Mouse (Mus musculus) embryonic facial prominence, embryonic 11.5 days (tissue): ENCODE data around the gene Esp8. TPM values are rescaled to one million over a fixed set of nuclear protein-coding genes. Genes with fewer than 3 reads are reported as not detected.
"Not testable (repeated sequence)": the region's sequence is repeated elsewhere in the genome, so short reads cannot be mapped to it uniquely, and the experiment has no call there.

Experiments
- ATAC-seq: fragments of 200-750 bp; cut with Nextera tagmentation; replicated peaks from 2 replicates; pipeline ENCODE4 v1.8.0; 2017; ENCODE audit warnings: low read depth; ENCODE audit not compliant: insufficient number of reproducible peaks, low FRiP score, low TSS enrichment
- DNase-seq: peaks from one replicate; pipeline ENCODE4 v3.0.0-alpha.2; 2015; ENCODE audit warnings: low spot score
- H3K27ac ChIP-seq: fragments of 300-500 bp; sonication (generic); replicated peaks from 2 replicates; pipeline ENCODE4 v1.5.1; 2014; ENCODE audit warnings: mild to moderate bottlenecking, low read depth, low read length, control low read depth
- H3K27me3 ChIP-seq: fragments of 300-500 bp; sonication (generic); 2 replicates; pipeline ENCODE4 v1.6.1; 2014; ENCODE audit warnings: mild to moderate bottlenecking, low read length, moderate library complexity, mixed read lengths; ENCODE audit not compliant: control insufficient read depth, insufficient read depth
- H3K36me3 ChIP-seq: fragments of 300-500 bp; sonication (generic); replicated peaks from 2 replicates; pipeline ENCODE4 v1.6.1; 2014; ENCODE audit warnings: low read depth, mild to moderate bottlenecking, low read length, moderate library complexity, mixed read lengths; ENCODE audit not compliant: control insufficient read depth, insufficient read depth
- H3K4me1 ChIP-seq: fragments of 300-500 bp; sonication (generic); 2 replicates; pipeline ENCODE4 v1.6.1; 2014; ENCODE audit warnings: low read length, mixed read lengths; ENCODE audit not compliant: control insufficient read depth, insufficient read depth
- H3K4me2 ChIP-seq: fragments of 300-500 bp; sonication (generic); 2 replicates; pipeline ENCODE4 v1.6.1; 2014; ENCODE audit warnings: low read depth, mild to moderate bottlenecking, control low read depth, low read length, moderate library complexity
- H3K4me3 ChIP-seq: fragments of 300-500 bp; sonication (generic); 2 replicates; pipeline ENCODE4 v1.5.1; 2014; ENCODE audit warnings: low read depth, low read length, control low read depth
- H3K9ac ChIP-seq: fragments of 300-500 bp; sonication (generic); replicated peaks from 2 replicates; pipeline ENCODE4 v1.6.1; 2014; ENCODE audit warnings: mild to moderate bottlenecking, control low read depth, low read length
- H3K9me3 ChIP-seq: fragments of 300-500 bp; sonication (generic); replicated peaks from 2 replicates; pipeline ENCODE4 v1.6.1; 2016; ENCODE audit warnings: mild to moderate bottlenecking, low read length, inconsistent platforms, mixed read lengths; ENCODE audit not compliant: control insufficient read depth
- WGBS: fragments of 180-500 bp; shearing (Covaris S2); extraction: QIAGEN DNeasy Blood & Tissue Kit; methylation state at CpG from one replicate; pipeline ENCODE4 v1.1.7; 2014; 5-methylcytosine and 5-hydroxymethylcytosine counted together
- polyA plus RNA-seq: library from polyadenylated mRNA; unstranded; fragments of >200 nt; fragmentation: Nextera tagmentation; extraction: Ambion mirVana; gene quantifications from 2 replicates; pipeline ENCODE4 v1.2.1, GENCODE M21; 2014

The Esp8 gene
- polyA plus RNA-seq = not detected in 2 replicates

GRCm38 (mm10) chr17:40519818-40520217 is at the start of gene Esp8:
Gene Esp8 (plus strand): TSS chr17:40520022.
- no peaks in the 10 kb centered on the region for H3K9me3 ChIP-seq
- no peaks in the 10 kb centered on the region for H3K27me3 ChIP-seq
- no peak within 1 kb of the TSS for H3K4me3 ChIP-seq
- 53% methylated on average over 3 of the region's 3 CpGs for WGBS
- H3K4me2 ChIP-seq = no peak within 1 kb of the TSS
- H3K36me3 ChIP-seq = no peaks in the 10 kb centered on the region
- no peak within 1 kb of the TSS for H3K9ac ChIP-seq
- DNase-seq = peak; percentile 15
- ATAC-seq = no peak
- no peak within 1 kb of the TSS for H3K27ac ChIP-seq
- no peaks in the 10 kb centered on the region for H3K4me1 ChIP-seq

- not testable (repeated sequence) for H3K4me3 ChIP-seq, H3K4me2 ChIP-seq, H3K27ac ChIP-seq, ATAC-seq, H3K4me1 ChIP-seq, H3K9ac ChIP-seq, H3K9me3 ChIP-seq, H3K36me3 ChIP-seq, H3K27me3 ChIP-seq, DNase-seq
- WGBS = 69% methylated on average over 10 of the region's 10 CpGs
Measured at GRCm38 (mm10) chr17:40483566-40483965, 36.3 kb upstream of the Esp8 start.

GRCm38 (mm10) chr17:40495468-40496185 is 24.2 kb upstream of the Esp8 start:
- 95% methylated on average over 4 of the region's 4 CpGs for WGBS
- not testable (repeated sequence) for ATAC-seq

GRCm38 (mm10) chr17:40529813-40530212 is 10.0 kb downstream of the Esp8 start:
- H3K27ac ChIP-seq = no peak overlapping the region
- no peak overlapping the region for H3K9ac ChIP-seq
- no peaks in the 10 kb centered on the region for H3K9me3 ChIP-seq
- no peaks in the 10 kb centered on the region for H3K36me3 ChIP-seq
- no peaks in the 10 kb centered on the region for H3K4me1 ChIP-seq
- ATAC-seq (no peak), DNase-seq (no peak)
- no peak overlapping the region for H3K4me2 ChIP-seq
- no peak overlapping the region for H3K4me3 ChIP-seq
- WGBS = 69% methylated on average over 3 of the region's 3 CpGs
- H3K27me3 ChIP-seq = no peaks in the 10 kb centered on the region

More at GRCm38 (mm10) chr17:40495468-40496185, 24.2 kb upstream of the Esp8 start:
- H3K4me2 ChIP-seq, H3K36me3 ChIP-seq, H3K9ac ChIP-seq, H3K27me3 ChIP-seq, H3K9me3 ChIP-seq, H3K4me3 ChIP-seq, H3K4me1 ChIP-seq, DNase-seq, H3K27ac ChIP-seq: not testable (repeated sequence)

- DNase-seq = no peak
- no peak overlapping the region for H3K27ac ChIP-seq
- no peak overlapping the region for H3K9ac ChIP-seq
- WGBS = 90% methylated on average over 1 of the region's 1 CpGs
- H3K27me3 ChIP-seq = no peaks in the 10 kb centered on the region
- H3K4me1 ChIP-seq = no peaks in the 10 kb centered on the region
- no peak overlapping the region for H3K4me2 ChIP-seq
- no peaks in the 10 kb centered on the region for H3K9me3 ChIP-seq
- H3K36me3 ChIP-seq = no peaks in the 10 kb centered on the region
- H3K4me3 ChIP-seq = no peak overlapping the region
- ATAC-seq = no peak
Measured at GRCm38 (mm10) chr17:40531147-40531546, 11.3 kb downstream of the Esp8 start.

GRCm38 (mm10) chr17:40547005-40547404 is 27.2 kb downstream of the Esp8 start:
- H3K36me3 ChIP-seq, H3K4me2 ChIP-seq, H3K9ac ChIP-seq, H3K4me1 ChIP-seq, DNase-seq, H3K4me3 ChIP-seq, H3K9me3 ChIP-seq, H3K27ac ChIP-seq, ATAC-seq, H3K27me3 ChIP-seq: not testable (repeated sequence)
- WGBS = 84% methylated on average over 5 of the region's 5 CpGs

- Histone ChIP-seq H3K27me3 (no peaks in the 10 kb centered on the region), H3K4me3 (no peak overlapping the region), H3K9me3 (no peaks in the 10 kb centered on the region), H3K36me3 (no peaks in the 10 kb centered on the region), H3K27ac (no peak overlapping the region), H3K9ac (no peak overlapping the region), H3K4me2 (no peak overlapping the region), H3K4me1 (no peaks in the 10 kb centered on the region)
- 59% methylated on average over 1 of the region's 1 CpGs for WGBS
- DNase-seq (peak; percentile 55), ATAC-seq (no peak)
Measured at GRCm38 (mm10) chr17:40553470-40553869, 33.6 kb downstream of the Esp8 start.

GRCm38 (mm10) chr17:40561207-40561606 is 41.4 kb downstream of the Esp8 start, which contains the start of gene Esp6:
Gene Esp6 (plus strand): TSS chr17:40561507.
- Histone ChIP-seq H3K27me3 (no peaks in the 10 kb centered on the region), H3K4me2 (no peak within 1 kb of the TSS), H3K4me1 (no peaks in the 10 kb centered on the region), H3K9me3 (no peaks in the 10 kb centered on the region), H3K9ac (no peak within 1 kb of the TSS), H3K4me3 (no peak within 1 kb of the TSS), H3K27ac (no peak within 1 kb of the TSS), H3K36me3 (no peaks in the 10 kb centered on the region)
- no peak for DNase-seq
- WGBS = 89% methylated on average over 5 of the region's 5 CpGs
- ATAC-seq = no peak
